ENCODE assay signal across 9 mouse cellular contexts in genomic region chr4:117303581-117304238, GRCm38 (mm10). TPM values are rescaled to one million over a fixed set of nuclear protein-coding genes. Genes with fewer than 3 reads are reported as not detected.
A peak's percentile ranks its signal among the peaks of the same experiment; 100 is the strongest.
DNase-seq lines count a peak whose midpoint lies in the region; ATAC-seq and TF ChIP-seq lines count a peak whose summit lies in the region.
"Had no signal": no experiment of that assay in that cellular context is flagged by ENCODE, and none has a peak within 500 bp of the region (broad histone marks: within the 10 kb centered on the region; RNA-seq: fewer than 3 reads in every experiment).

No protein-coding gene starts in this region.

- H3K27me3 ChIP-seq in heart, embryonic 11.5 days (ENCODE audit: control insufficient read depth, insufficient read depth, low read length) = peaks cover 44% of the 10 kb centered on the region
- no peaks in the 10 kb centered on the region for H3K27me3 ChIP-seq in ES-Bruce4 (ENCODE audit: control insufficient read depth, insufficient read depth, low read length, poor library complexity, severe bottlenecking)
- H3K27me3 ChIP-seq in forebrain, postnatal 0 days (ENCODE audit: insufficient read depth, low read length) = peaks cover 38% of the 10 kb centered on the region
- peaks cover 94% of the 10 kb centered on the region for H3K27me3 ChIP-seq in liver, embryonic 15.5 days

- H3K36me3 ChIP-seq in heart, embryonic 11.5 days (ENCODE audit: control insufficient read depth, insufficient read depth, low read length) = no peaks in the 10 kb centered on the region
- no peaks in the 10 kb centered on the region for H3K36me3 ChIP-seq in ES-Bruce4 (ENCODE audit: control insufficient read depth, insufficient read depth, low read length, poor library complexity, severe bottlenecking)
- no peaks in the 10 kb centered on the region for H3K36me3 ChIP-seq in forebrain, postnatal 0 days (ENCODE audit: insufficient read depth)
- no peaks in the 10 kb centered on the region for H3K36me3 ChIP-seq in liver, embryonic 15.5 days (replicated peaks)

- peak overlapping the region; percentile 53 for H3K4me3 ChIP-seq in heart, embryonic 11.5 days (ENCODE audit: low read depth, low read length)
- peak overlapping the region; percentile 54 for H3K4me3 ChIP-seq in ES-Bruce4 (ENCODE audit: low read depth, low read length)
- peak overlapping the region; percentile 37 for H3K4me3 ChIP-seq in forebrain, postnatal 0 days (ENCODE audit: low read depth, low read length)
- peak overlapping the region; percentile 47 for H3K4me3 ChIP-seq in liver, embryonic 15.5 days (replicated peaks)

- intact Hi-C loops in heart, postnatal 14 days (cut with DNase I) = no loop called here
- intact Hi-C loops in left cerebral cortex, postnatal 36 days (cut with DNase I) = no loop called here

- H3K9me3 ChIP-seq in heart, embryonic 11.5 days (replicated peaks; ENCODE audit: control insufficient read depth, low read length) = no peaks in the 10 kb centered on the region
- no peaks in the 10 kb centered on the region for H3K9me3 ChIP-seq in ES-Bruce4 (replicated peaks; ENCODE audit: control insufficient read depth, insufficient read depth, low read length, poor library complexity, severe bottlenecking)
- H3K9me3 ChIP-seq in forebrain, postnatal 0 days (ENCODE audit: low read length) = no peaks in the 10 kb centered on the region
- no peaks in the 10 kb centered on the region for H3K9me3 ChIP-seq in liver, embryonic 15.5 days (replicated peaks)

- TF ChIP-seq POLR2A in ES-Bruce4 (IDR thresholded peaks at IDR 0.05; ENCODE audit: insufficient read depth, low read length) = no peak

- 6% methylated on average over 30 of the region's 30 CpGs for WGBS in heart, embryonic 11.5 days (ENCODE audit: insufficient replicate concordance)
- 7% methylated on average over 30 of the region's 30 CpGs for WGBS in forebrain, postnatal 0 days
- 51% methylated on average over 30 of the region's 30 CpGs for WGBS in liver, embryonic 15.5 days (ENCODE audit: insufficient replicate concordance)

- H3K4me2 ChIP-seq in heart, embryonic 11.5 days = peak overlapping the region; percentile 89
- peak overlapping the region; percentile 68 for H3K4me2 ChIP-seq in forebrain, postnatal 0 days (ENCODE audit: low read depth)
- peak overlapping the region; percentile 63 for H3K4me2 ChIP-seq in liver, embryonic 15.5 days

- peaks cover 10% of the 10 kb centered on the region; the same call in 1 of the 2 replicates for H3K4me1 ChIP-seq in heart, embryonic 11.5 days (ENCODE audit: control insufficient read depth, insufficient read depth, low read length)
- H3K4me1 ChIP-seq in ES-Bruce4 (ENCODE audit: control insufficient read depth, insufficient read depth, low read length) = peaks cover 3% of the 10 kb centered on the region
- no peaks in the 10 kb centered on the region for H3K4me1 ChIP-seq in forebrain, postnatal 0 days (ENCODE audit: insufficient read depth)
- H3K4me1 ChIP-seq in liver, embryonic 15.5 days (replicated peaks) = peaks cover 11% of the 10 kb centered on the region

- no peak overlapping the region for H3K27ac ChIP-seq in heart, embryonic 11.5 days (ENCODE audit: low read depth, low read length)
- no peak overlapping the region for H3K27ac ChIP-seq in ES-Bruce4 (ENCODE audit: insufficient read depth, low read length)
- H3K27ac ChIP-seq in forebrain, postnatal 0 days (ENCODE audit: low read depth, low read length) = no peak overlapping the region
- H3K27ac ChIP-seq in liver, embryonic 15.5 days (replicated peaks) = no peak overlapping the region

- no peak for ATAC-seq in heart, embryonic 11.5 days (replicated peaks; ENCODE audit: insufficient number of reproducible peaks, low FRiP score, low TSS enrichment)
- no peak for ATAC-seq in forebrain, postnatal 0 days
- no peak for ATAC-seq in liver, embryonic 15.5 days (ENCODE audit: insufficient read depth)

- H3K9ac ChIP-seq in heart, embryonic 11.5 days (ENCODE audit: low read depth, low read length) = peak overlapping the region; percentile 72
- H3K9ac ChIP-seq in ES-Bruce4 (ENCODE audit: low read depth, poor library complexity, severe bottlenecking) = peak overlapping the region; percentile 57
- H3K9ac ChIP-seq in forebrain, postnatal 0 days = peak overlapping the region; percentile 48
- no peak overlapping the region for H3K9ac ChIP-seq in liver, embryonic 15.5 days

- no peak for TF ChIP-seq EP300 in ES-Bruce4 (IDR thresholded peaks at IDR 0.05; ENCODE audit: insufficient read depth, low read depth, low read length)

- no peak for TF ChIP-seq CTCF in ES-Bruce4 (IDR thresholded peaks at IDR 0.05; ENCODE audit: low read depth, low read length)
- no peak for TF ChIP-seq CTCF in forebrain, postnatal 0 days (IDR thresholded peaks at IDR 0.05; ENCODE audit: low read depth)

- DNase-seq in heart, postnatal 14 days = no peak
- DNase-seq in forebrain, postnatal 0 days = no peak
- no peak for DNase-seq in frontal cortex, postnatal 10 days (ENCODE audit: low spot score in 2 of 2)
- DNase-seq in spleen, postnatal 10 days (ENCODE audit: low spot score in 2 of 2) = no peak
- DNase-seq in left cerebral cortex, postnatal 36 days (ENCODE audit: low spot score in 2 of 2) = no peak

RNA-seq across cellular contexts. Expression of gene Armh1, which starts 51.8 kb away (rescaled TPM):
- polyA plus RNA-seq in heart, embryonic 11.5 days (2014; fragmentation: Nextera tagmentation; extraction: Ambion mirVana) = 0.14 TPM in 1 of 2 replicates, not detected in the other
- total RNA-seq in heart, postnatal 14 days (2021) = under 1 TPM; 0.15 to 0.33 TPM
- 0.49 and 0.52 TPM in 2 replicates for polyA plus RNA-seq in ES-Bruce4 (2011; ENCODE audit: insufficient read depth, insufficient read length, low read depth, missing spikeins)
- 1.5 and 1.8 TPM in 2 replicates for total RNA-seq in forebrain, postnatal 0 days (2014; rRNA removed)
- 2.0 and 2.5 TPM in 2 replicates for polyA plus RNA-seq in forebrain, postnatal 0 days (2015; fragmentation: Nextera tagmentation; extraction: Ambion mirVana)
- 0.12 TPM in 1 of 2 replicates, not detected in the other for polyA plus RNA-seq in liver, embryonic 15.5 days (2015; fragmentation: Nextera tagmentation; extraction: Ambion mirVana)
- under 1 TPM; 0.45 to 0.72 TPM for total RNA-seq in left cerebral cortex, postnatal 36 days (2021)
- polyA plus RNA-seq: C2C12 had no signal

RNA-seq across cellular contexts. Expression of gene Tmem53, which starts 52.0 kb away (rescaled TPM):
- polyA plus RNA-seq in heart, embryonic 11.5 days (2014; fragmentation: Nextera tagmentation; extraction: Ambion mirVana) = 16.0 and 16.5 TPM in 2 replicates
- 10 to 100 TPM; 22.6 to 31.5 TPM for total RNA-seq in heart, postnatal 14 days (2021)
- polyA plus RNA-seq in ES-Bruce4 (2011; ENCODE audit: insufficient read depth, insufficient read length, low read depth, missing spikeins) = 1.8 and 2.7 TPM in 2 replicates
- total RNA-seq in forebrain, postnatal 0 days (2014; rRNA removed) = 9.8 and 11.6 TPM in 2 replicates
- polyA plus RNA-seq in forebrain, postnatal 0 days (2015; fragmentation: Nextera tagmentation; extraction: Ambion mirVana) = 10.5 and 12.4 TPM in 2 replicates
- polyA plus RNA-seq in liver, embryonic 15.5 days (2015; fragmentation: Nextera tagmentation; extraction: Ambion mirVana) = 6.7 and 9.9 TPM in 2 replicates
- 1 to 10 TPM; 4.1 to 5.6 TPM for total RNA-seq in left cerebral cortex, postnatal 36 days (2021)
